Mouse (Mus musculus) intestine, embryonic 16.5 days (tissue): ENCODE results near the gene Map3k4. TPM values are rescaled to one million over a fixed set of nuclear protein-coding genes. Genes with fewer than 3 reads are reported as not detected.

Experiments
- polyA plus RNA-seq: library from polyadenylated mRNA; unstranded; fragments of >200 nt; fragmentation: Nextera tagmentation; extraction: Ambion mirVana; gene quantifications from 2 replicates; pipeline ENCODE4 v1.2.1, GENCODE M21; 2015

Gene Map3k4
- polyA plus RNA-seq, 1 experiment from 2014 or later: 28.3 TPM

Other genes starting within 250 kb of the Map3k4 start
- 17.8 and 19.2 TPM in 2 replicates for gene Agpat4, start 200.1 kb downstream of the Map3k4 start, polyA plus RNA-seq
- gene Plg, start 59.8 kb upstream of the Map3k4 start, polyA plus RNA-seq: 2.3 and 6.5 TPM in 2 replicates
- 0.27 and 0.34 TPM in 2 replicates for gene Slc22a3, start 188.9 kb upstream of the Map3k4 start, polyA plus RNA-seq